Mouse (Mus musculus) kidney, adult 11 months (tissue): ENCODE results near the gene Gm45753.
A peak's percentile ranks its signal among the peaks of the same experiment; 100 is the strongest.

Source experiments
- DNase-seq: peaks from one replicate; pipeline ENCODE4 v3.0.0; 2022

The Gm45753 gene

GRCm38 (mm10) chr8:45308366-45308765 lies at the start of gene Gm45753:
Gene Gm45753 (minus strand): TSS chr8:45308466.
- DNase-seq: no peak

- DNase-seq: no peak
Observed at GRCm38 (mm10) chr8:45355809-45356208, 47.5 kb upstream of the Gm45753 start.

- DNase-seq: peak; percentile 58
Observed at GRCm38 (mm10) chr8:45345031-45345430, 36.8 kb upstream of the Gm45753 start.

GRCm38 (mm10) chr8:45344298-45344697 lies 36.0 kb upstream of the Gm45753 start:
- no peak for DNase-seq

GRCm38 (mm10) chr8:45341630-45342628 lies 33.7 kb upstream of the Gm45753 start:
- DNase-seq: no peak

- no peak for DNase-seq
Observed at GRCm38 (mm10) chr8:45333493-45333892, 25.2 kb upstream of the Gm45753 start.

- peak; percentile 64 for DNase-seq
Observed at GRCm38 (mm10) chr8:45332685-45333409, 24.6 kb upstream of the Gm45753 start, which contains the start of gene Cyp4v3. Gene Cyp4v3 (minus strand): TSS chr8:45333216.

- no peak for DNase-seq
Observed at GRCm38 (mm10) chr8:45330856-45331255, 22.6 kb upstream of the Gm45753 start.

- no peak for DNase-seq
Observed at GRCm38 (mm10) chr8:45329206-45329980, 21.1 kb upstream of the Gm45753 start.

GRCm38 (mm10) chr8:45327076-45327475 lies 18.8 kb upstream of the Gm45753 start:
- DNase-seq: peak; percentile 14

- DNase-seq: no peak
Observed at GRCm38 (mm10) chr8:45324151-45324550, 15.9 kb upstream of the Gm45753 start.

- no peak for DNase-seq
Observed at GRCm38 (mm10) chr8:45321365-45321764, 13.1 kb upstream of the Gm45753 start.

- DNase-seq: no peak
Observed at GRCm38 (mm10) chr8:45320930-45321329, 12.7 kb upstream of the Gm45753 start.

- DNase-seq: no peak
Observed at GRCm38 (mm10) chr8:45310967-45311366, 2.7 kb upstream of the Gm45753 start.

- DNase-seq: no peak
Observed at GRCm38 (mm10) chr8:45305479-45305878, 2.8 kb downstream of the Gm45753 start.

- no peak for DNase-seq
Observed at GRCm38 (mm10) chr8:45304354-45304753, 3.9 kb downstream of the Gm45753 start.

- DNase-seq: no peak
Observed at GRCm38 (mm10) chr8:45302390-45302789, 5.9 kb downstream of the Gm45753 start.

- no peak for DNase-seq
Observed at GRCm38 (mm10) chr8:45295276-45295675, 13.0 kb downstream of the Gm45753 start.

GRCm38 (mm10) chr8:45294687-45295086 lies 13.6 kb downstream of the Gm45753 start, which contains the start of gene Klkb1:
Gene Klkb1 (minus strand): TSS chr8:45294859.
- no peak for DNase-seq

GRCm38 (mm10) chr8:45291790-45292189 lies 16.5 kb downstream of the Gm45753 start:
- DNase-seq: no peak

- DNase-seq: peak; percentile 19
Observed at GRCm38 (mm10) chr8:45281630-45282029, 26.6 kb downstream of the Gm45753 start.

- DNase-seq: no peak
Observed at GRCm38 (mm10) chr8:45277453-45277852, 30.8 kb downstream of the Gm45753 start.

GRCm38 (mm10) chr8:45274317-45274716 lies 33.9 kb downstream of the Gm45753 start:
- no peak for DNase-seq
